Mouse (Mus musculus): ENCODE measurements at regions not wholly inside any gene's neighbourhood (a gene's known extent, or its start where the extent isn't known, plus 50 kb on each side); places are given as distances from the start of the nearest gene placed in this dataset.

DNA sequence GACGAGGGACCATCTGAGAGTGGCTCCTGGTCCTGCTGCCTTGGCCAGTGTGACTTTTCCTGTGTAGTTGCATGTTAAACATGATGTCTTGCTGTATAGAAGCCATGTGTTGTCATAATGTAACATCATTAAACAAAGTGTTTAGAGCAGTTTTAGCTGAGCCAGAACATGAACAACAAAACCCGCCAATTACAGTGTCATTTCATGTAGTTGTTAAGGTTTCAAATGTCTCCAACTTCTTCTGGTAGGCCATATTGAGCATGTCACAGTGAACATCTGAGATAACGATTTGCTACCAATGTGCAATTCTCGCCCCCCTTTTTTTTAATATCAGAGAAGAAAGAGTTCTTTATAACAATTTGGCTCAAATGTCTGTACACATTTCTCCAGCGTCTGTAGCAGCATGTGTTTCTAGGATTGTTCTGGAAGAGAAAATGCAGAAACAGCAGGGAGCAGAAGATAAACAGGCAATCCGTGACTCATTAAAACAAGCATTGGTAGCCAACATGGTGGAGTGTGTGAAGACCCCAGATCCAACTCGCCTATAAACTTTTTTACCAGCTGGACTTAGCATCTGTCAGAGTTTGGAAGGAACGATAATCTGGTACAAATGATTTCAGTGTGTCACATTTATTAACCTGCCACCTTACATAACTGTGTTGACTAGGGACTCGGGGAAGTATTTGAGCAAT is 115.2 kb downstream of the Olig3 start:
- no peak for TF ChIP-seq POLR2A (IDR thresholded peaks at IDR 0.05; ENCODE audit: borderline replicate concordance, extremely low read depth, insufficient read depth, insufficient read length, poor library complexity, severe bottlenecking)
- no peak for TF ChIP-seq CTCF (IDR thresholded peaks at IDR 0.05; ENCODE audit: borderline replicate concordance, extremely low read depth, insufficient read depth, insufficient read length)
